Mouse (Mus musculus): ENCODE data around the gene Tdo2.

The Tdo2 gene

DNA sequence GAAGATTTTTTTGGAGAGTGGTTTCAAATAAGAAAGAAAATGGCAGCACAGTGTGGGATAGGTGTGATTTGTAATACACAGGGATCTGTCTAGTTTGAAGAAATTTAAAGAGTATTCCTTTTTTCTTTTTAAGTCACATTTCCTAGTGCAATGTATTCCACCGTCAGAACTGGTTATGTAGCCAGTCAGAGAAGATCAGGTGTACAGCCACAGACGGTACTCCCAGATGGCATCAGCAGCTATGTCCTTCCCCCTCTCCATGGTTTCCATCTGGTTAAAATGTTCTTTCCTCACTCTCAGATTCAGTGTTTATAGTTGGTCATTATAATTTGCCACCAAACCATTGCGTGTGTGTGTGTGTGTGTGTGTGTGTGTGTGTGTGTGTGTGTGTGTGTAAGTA is 32.9 kb downstream of the Tdo2 start:
- 58% methylated on average over 3 of the region's 3 CpGs for WGBS

- 97% methylated on average over 3 of the region's 3 CpGs for WGBS
These were observed 33.7 kb downstream of the Tdo2 start for GRCm38 (mm10) chr3:81942341-81942740.

DNA sequence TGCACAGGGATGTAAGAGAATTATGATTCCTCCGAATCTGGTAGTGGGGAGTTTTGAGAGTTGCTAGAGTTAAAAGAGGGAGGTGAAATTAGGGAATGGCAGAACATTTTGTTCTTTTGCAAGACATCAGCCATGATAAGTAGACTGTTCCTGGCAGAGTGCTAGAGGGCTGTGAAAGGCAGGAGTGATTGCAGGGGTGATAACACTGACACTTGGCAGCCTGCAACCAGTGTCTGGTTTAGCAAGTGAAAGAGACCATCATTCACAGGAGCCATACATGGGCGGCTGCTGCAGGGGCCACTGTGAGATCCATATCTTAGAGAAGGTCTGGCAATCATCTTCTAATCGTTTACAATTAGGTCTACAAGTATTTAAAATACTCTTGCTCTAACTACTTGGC is 37.1 kb downstream of the Tdo2 start:
- 84% methylated on average over 3 of the region's 3 CpGs for WGBS

DNA sequence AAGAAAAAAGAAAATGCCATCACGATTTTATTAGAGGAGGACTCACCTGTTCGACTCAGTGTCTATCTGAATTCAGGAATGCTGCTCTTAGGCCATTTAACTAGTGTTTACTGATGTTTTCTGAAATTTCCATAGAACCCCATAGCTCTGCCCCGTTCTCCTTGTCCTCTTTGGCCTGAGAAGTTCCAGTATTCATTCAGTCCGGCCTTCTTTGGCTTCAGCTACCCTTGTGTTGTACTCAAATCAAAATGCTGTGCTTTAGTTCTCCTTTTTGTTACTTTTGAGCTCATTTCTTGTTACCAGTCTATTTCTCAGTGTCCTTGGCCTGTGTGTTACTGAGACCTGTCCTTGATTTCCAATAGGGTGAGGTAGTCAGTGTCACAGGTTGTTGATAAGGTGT is 42.7 kb downstream of the Tdo2 start:
- 70% methylated on average over 4 of the region's 4 CpGs for WGBS

GRCm38 (mm10) chr3:81932141-81933101 is 43.6 kb downstream of the Tdo2 start, which contains the start of gene Ctso:
Ctso (plus strand) TSS chr3:81932601.
- WGBS: 5% methylated on average over 27 of the region's 27 CpGs

- 54% methylated on average over 3 of the region's 3 CpGs for WGBS
These were observed 44.3 kb downstream of the Tdo2 start for GRCm38 (mm10) chr3:81931695-81932094.

GRCm38 (mm10) chr3:81929073-81929472 is 46.9 kb downstream of the Tdo2 start:
- 85% methylated on average over 1 of the region's 1 CpGs for WGBS

GRCm38 (mm10) chr3:81926764-81927325 is 49.2 kb downstream of the Tdo2 start:
- WGBS: 32% methylated on average over 9 of the region's 9 CpGs

- 43% methylated on average over 5 of the region's 5 CpGs for WGBS
These were observed 50.1 kb downstream of the Tdo2 start for GRCm38 (mm10) chr3:81925856-81926255.

DNA sequence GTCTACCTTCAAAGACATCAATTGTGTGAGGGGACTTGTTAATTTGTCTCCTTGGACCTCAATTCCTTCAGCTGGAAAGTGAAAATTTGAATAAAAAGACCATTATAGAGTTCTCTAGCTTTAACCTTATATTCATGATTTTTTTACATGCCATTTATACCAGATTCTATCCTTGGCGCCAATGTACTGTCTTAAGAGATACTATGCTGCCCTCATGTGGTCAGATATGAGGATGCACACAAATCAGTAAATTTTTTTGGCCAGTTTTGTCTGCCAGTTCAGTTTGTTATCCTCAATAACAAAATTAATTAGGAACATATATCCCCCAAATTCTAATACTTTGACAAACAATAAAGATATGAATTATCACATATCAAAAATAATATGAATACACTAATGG is 51.1 kb downstream of the Tdo2 start:
- 0% methylated on average over 1 of the region's 1 CpGs for WGBS

DNA sequence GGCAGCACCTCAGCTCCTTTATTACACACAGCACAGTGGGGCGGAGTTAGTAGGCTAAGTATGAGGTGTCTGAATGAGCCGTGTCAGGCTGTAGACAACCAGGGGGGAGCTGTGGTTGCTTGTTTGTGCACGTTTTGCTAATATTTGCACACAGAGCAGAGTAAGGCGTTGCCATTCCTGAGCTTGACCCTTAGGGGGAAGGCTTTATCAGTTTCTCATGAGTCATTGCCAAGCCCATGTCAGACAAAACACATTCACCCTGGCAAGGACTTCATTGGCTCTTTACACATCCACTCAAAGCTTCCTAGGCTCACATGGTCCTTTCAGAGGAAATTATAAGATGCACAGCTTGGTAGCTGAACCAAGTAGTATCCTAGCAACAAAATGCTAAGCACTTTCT is 53.1 kb downstream of the Tdo2 start:
- 56% methylated on average over 4 of the region's 4 CpGs for WGBS

- 34% methylated on average over 3 of the region's 3 CpGs for WGBS
These were observed 56.3 kb downstream of the Tdo2 start for GRCm38 (mm10) chr3:81919681-81920080.

DNA sequence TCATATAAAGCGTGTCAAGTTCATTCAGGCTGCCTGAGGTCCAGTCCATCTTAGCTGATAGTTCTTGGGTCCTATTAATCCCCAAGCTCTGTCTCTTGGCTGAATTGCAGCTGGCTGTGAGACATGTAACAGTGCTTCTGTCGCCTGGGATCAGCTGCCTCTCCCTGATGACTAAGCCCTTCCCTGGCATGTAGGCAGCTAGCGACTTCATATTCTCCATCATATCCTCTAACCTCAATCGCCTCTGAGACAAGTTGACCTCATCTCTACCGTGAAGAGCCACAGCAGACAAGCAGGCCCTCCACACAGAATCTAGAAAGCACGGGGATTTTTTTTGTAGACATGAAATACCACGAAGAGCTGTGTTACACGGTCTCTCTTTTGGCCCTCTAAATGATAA is 57.8 kb downstream of the Tdo2 start:
- WGBS: 71% methylated on average over 8 of the region's 8 CpGs

DNA sequence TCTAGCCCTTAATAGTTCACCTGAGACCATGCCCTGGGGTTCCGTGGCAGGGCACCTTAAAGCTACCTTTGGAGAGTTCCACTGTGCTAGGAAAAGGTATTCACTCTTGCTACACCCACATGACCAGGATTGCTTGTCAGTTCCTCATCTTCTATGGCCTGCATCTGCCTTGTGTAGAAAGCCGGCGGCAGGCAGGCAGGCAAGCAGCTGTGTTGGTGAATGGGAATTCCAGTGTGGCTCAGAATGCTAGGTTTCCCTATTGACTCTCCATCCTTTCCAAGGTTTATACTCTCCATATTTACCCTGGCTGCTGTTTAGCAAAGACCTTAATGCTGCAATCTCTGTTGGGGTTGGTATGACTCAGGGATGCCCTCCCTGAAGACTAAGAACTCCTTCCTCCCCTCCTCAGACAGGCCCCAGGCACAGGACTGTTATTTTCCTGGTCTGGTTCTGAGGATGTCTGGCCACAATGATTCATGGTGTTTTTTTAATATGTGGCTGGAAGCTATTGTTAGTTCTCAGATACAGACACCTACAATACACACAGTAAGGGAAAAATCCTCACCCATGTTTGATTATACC is 58.6 kb downstream of the Tdo2 start:
- 82% methylated on average over 3 of the region's 3 CpGs for WGBS

DNA sequence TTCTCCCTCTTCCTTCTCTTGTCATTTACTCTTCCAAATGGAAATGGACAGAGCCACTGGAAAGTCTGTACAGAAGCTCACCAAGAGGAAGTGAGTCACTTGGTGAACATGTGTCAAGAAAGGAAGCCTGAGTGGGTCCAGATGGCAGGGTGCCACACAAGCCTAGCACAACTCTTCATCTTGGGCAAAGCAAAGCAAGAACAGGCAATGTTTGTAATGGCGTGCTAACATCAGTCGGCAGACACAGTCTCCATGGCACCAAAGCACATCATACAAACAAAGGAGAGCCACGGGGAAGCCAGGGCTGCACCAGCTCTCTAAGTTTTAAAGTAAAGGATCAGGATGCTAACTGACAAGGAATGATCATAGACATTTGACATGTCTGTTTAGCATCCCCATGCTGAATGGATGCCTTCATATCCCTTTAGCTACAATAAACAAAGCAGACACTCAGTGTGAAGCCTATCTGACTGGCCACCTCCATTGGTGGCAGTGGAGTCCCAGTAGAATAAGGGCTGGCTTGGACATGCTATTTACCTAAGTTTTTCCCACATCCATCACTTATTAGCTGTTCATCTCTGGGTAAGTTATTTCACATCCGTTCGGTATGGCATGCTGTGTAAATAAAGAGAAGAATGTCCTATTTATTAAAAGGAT is 59.8 kb downstream of the Tdo2 start:
- WGBS: 51% methylated on average over 5 of the region's 5 CpGs

GRCm38 (mm10) chr3:81910286-81911036 is 65.5 kb downstream of the Tdo2 start:
- WGBS: 60% methylated on average over 6 of the region's 6 CpGs
